Mouse (Mus musculus) adrenal gland, postnatal 10 days (tissue): ENCODE data around the gene Celsr1. TPM values are rescaled to one million over a fixed set of nuclear protein-coding genes. Genes with fewer than 3 reads are reported as not detected.

Experiments
- DNase-seq: peaks from one replicate; pipeline ENCODE4 v3.0.0; 2021; ENCODE audit warnings: mixed read lengths
- total RNA-seq, 2 experiments: library from RNA; stranded (reverse); gene quantifications; 2 replicates each; pipeline ENCODE4 v1.2.3; 2021

The Celsr1 gene
- total RNA-seq, 2 experiments from 2014 or later = 4.4 to 6.5 TPM

DNA sequence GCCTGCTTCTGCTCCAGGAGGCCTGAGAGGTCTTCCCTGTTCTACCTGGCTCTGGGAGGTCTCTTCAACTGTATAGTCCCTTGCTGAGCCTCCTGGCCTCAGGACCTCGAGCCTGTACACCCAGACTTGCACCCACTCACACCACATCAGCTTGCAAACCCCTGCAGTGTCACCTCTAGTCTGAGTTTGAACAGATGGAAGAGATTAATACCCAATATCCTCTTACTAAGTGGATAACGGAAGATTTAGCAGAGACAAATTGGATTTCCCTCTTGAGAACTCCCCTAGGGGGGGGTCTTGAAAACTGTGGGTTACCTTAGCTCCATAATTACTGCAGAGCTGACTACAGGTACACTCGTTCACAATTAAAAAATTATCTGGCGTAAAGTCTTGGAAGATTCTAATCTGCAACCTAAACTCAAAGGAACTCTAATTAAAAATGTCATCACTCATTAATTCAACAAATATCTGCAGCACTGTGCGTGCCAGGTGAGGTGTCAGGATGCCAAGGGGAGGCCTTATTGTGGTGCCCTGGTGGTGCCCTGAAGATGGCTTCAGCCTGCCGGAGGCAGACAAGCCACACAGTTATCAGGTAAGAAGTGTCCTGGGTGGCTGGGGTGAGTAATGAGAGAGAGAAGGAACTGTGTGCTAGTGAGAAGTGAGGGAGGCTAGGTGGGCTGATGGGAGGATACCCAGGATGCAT lies 38.5 kb downstream of the Celsr1 start:
- DNase-seq = no peak

DNA sequence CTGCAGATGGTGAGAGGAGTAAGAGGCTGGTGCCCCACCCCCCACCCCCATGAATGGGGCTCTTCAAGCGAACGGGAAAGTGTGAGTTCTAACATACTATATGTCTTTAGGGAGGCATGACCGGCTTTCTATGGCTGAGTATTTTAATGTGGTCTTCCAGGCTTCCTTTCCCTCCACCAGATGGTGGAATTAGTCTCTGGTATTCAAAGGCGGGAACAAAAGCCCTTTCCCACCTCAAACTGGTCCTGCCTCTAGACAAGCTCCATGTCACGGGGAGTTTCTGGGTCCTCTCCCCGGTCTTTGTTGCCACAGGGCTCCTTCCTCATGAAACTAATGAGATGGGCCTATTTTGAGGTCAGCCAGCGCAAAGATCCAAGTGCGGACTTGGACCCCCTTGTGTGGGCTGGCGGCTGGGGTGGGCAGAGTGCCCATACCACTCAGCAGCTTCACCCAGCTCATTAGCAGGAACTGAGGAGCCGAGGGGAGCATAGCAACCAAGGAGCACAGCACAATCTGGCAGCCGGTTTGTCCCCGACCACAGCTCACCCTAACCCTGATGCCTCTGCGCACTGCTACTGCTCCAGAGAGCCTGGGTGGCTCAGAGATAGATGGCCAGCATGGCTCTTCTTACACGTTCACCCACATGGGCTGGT lies 39.5 kb downstream of the Celsr1 start:
- no peak for DNase-seq

DNA sequence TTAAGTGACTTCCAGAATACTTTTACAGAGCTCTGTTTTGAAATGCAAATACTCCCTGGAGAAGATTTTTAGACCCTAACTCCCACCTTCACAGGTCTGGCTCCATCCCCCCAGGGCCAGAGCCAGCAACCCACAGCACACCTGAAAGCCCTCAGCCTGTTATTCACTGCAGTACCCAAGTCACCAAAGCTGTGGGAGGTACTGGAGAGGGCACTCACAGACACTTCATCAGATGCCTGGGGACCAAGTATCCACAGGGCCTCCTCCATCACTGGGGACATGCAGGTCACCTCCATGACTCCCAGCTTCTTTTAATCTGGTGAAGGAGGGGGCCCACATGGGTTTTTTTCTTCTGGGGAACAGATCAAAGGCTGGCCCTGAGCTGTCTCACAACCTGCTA lies 40.2 kb downstream of the Celsr1 start:
- DNase-seq = no peak

DNA sequence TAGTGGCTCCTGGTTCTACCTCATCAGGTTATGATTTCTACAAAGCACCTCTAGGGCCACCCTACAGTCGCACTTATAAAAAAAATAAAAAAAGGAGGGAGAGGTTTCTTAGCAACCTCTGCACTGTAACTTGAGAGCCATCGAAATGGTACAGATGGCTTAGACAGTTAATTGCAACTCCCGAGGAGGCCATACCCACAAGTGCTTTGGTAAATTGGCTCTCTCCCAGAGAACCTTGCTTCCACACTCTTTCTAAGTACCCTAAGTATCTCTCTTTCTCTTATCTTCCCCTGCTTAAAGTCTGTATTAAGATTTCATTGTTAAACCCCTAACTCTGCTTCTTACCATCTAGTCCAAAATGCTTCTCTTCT lies 41.5 kb downstream of the Celsr1 start:
- no peak for DNase-seq

DNA sequence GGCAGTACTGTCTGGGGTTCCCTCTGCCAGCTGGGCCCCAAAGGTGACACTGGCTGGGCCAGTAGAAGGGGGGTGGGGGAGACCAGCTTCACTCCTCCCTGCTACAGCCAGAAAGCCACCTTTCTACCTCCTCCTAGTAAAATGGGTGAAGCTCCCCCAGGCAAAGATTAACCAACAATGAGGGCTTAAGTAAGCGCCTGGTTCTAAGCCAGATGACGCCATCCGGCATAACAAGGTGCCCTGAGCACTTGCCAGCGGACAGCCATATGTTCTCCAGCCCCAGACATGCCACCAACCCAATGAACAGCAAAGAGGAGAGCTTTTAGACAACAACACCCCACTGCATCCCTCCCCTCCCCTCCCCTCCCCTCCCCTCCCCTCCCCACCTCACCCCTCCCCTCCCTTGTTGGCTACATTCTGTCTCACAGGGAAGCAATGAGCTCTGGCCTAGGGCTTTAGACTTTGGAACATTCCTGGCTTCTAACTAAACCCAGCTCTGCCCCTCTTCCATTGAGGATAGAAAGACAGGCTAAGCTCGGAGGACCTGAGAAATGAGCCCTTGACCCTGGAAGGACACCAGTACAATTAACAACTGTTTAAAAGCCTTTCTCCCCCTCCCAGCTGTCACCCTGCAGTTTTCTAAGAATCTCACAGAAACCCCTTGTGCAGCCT lies 42.0 kb downstream of the Celsr1 start:
- DNase-seq = peak; percentile 49

DNA sequence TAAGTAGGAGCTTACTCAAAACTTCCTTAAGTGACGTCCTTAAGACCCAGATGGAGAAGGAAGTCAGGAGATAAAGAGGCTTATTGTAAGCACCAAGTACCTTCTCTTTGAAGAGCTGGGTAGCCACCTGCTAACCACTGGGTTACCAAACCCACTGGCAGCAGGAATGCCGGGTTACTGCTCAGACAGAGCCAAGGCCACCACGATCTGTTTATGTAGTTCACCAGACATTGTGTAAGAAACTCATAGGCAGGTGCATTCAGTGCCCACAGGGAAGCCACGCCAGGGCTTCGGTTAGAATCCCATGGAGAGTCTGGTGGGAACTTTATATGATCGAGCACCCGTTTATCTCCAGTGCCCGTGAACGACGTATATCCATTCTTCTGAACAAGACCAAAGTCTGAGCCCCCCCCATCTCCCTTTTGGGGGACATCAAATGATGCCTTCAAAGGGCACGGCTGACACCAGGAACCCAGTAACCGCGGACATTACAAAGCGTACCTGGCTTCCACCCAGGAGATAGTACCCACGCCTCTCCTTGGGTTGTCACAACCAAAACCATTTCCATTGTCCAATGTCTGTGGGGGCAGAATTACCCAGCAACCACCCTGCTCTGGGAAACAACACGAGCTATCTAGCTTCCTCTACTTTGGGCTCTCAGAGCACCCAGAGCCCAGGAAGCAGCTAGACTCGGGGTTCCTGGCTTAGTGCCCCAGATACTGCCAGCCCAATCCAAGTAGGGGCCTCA lies 42.7 kb downstream of the Celsr1 start:
- DNase-seq = no peak

DNA sequence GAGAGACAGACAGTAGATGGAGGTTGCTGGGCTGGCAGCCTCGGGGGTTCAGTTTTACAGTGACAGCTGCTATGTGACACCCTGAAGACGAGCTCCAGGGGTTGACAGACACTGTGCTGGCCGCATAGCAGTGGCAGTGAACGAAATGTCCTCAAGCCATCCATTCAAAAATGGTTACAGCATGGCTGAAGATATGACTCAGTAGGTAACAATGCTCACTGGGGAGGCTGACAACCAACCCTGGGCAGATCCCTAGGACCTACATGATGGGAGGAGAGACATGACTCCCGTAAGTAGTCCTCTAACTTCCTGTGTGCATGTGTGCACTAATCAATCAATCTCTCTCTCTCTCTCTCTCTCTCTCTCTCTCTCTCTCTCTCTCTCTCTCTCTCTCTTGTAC lies 45.7 kb downstream of the Celsr1 start:
- DNase-seq = no peak

DNA sequence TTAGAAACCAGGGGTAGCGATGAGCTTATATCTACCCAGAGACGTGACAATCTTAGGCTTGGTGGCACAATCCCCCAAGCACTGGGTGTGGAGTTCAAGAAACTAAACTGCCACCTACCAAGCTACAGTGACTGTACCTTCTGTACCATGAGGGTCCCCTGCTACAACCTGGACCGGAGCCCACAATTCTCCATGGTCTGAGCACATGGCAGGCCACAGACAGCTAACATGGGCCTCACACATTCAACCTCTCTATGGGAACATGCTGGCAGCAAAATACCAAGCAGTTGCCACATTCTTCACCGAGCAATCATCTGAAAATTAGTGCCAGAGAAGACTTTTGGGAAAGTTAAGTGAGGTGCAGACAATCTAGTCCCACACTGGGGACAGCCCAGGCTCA lies 47.4 kb downstream of the Celsr1 start:
- DNase-seq = no peak

DNA sequence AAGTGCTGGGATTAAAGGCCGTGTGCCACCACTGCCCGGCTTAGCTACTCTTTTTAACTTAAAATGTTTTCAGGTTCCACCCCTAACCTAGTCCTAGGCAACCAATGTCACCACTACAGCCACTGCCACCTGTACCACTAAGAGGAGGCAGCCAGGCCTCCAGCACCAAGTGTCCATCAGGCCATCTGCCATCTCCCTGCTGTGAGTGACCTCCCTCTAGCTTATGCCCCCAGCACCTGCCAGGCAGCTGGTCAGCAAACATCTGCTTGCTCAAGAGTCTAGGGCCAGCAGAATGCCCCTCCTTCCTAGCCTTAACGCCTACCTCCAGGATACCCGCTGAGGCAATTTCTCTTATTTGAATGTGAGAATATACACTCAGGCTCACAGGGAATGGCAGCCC lies 48.0 kb downstream of the Celsr1 start:
- no peak for DNase-seq

DNA sequence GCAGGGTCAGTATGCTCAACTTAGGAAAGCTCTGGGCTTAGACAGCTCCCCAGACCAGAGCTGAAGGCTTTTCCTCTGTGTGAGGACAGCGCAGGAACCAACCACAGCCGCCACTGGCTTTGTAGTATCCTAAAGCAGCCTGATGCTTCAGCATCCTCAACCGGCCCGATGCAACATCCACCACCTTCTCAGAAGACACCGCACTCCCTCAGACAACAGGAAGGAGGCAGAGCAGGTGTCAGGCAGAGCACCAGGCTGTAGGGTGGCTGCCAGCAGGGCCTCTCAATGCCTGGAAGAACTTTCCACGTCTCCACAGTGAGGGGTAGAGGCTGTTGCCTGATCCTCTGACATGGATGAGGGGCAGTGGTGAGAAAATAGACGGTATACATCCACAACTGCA lies 50.4 kb downstream of the Celsr1 start:
- DNase-seq = no peak

DNA sequence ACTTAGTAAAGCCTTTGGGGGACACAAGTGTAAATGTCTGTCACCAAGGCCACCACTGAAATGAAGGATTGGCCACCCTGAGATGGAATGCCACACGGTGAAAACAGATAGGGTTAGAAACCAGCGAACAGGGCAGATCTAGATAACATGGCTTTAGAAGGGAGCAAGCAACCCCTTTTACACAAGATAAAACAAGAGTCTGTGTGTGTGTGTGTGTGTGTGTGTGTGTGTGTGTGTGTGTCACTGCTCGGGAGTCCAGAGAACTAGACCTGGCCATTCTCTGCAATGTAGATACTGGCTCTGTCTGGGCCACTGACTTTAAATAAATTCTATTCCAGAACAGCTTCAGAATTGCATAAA lies 51.2 kb downstream of the Celsr1 start:
- DNase-seq = no peak

DNA sequence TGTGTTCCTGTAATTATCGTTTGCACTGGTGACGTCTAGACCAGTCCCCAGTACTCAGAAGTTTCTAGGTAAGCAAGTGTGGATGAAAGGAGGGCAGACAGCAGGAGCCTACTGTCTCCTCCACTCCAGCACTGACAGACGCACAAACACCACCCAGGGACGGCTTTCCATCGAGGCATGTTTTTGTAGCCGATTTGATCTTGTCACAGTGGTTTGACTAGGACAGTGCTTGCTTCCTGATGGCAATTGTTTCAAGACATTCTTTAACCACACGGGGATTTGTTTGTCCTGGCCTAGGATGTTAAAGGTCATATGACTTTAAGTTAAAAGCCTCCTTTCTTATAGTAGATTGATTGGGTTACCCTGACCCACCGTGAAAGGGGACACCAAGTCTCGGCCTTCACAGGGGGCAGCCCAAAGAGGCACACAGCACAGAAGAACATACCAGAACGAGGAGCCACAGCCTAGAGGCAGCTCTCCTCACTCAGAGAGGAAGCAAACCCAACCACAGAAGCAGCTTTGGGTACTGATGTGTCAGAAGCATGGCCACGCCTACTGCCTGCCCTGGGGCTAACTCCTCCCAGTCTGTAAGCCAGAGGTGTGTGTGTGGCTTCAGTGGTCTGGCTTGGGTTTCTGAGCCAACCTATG lies 51.7 kb downstream of the Celsr1 start:
- peak; percentile 27 for DNase-seq

DNA sequence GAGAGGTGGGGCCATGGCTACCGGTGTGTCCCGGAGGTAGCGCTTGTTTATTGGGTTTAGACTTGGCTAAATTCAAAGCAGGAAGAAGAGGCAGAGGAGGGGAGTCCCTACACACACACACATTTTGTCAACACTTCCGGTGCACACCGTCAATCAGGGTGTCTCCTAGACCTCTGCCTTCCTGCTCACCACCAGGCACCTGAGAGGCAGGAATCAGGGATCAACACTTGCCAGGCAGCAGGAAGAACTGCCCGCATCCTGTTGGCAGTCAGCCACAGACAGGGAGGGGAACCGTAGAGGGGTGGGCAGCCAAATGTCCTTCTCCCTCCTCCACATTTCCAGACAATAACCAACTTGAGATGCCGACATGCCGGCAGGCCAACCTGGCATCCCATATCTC lies 56.5 kb downstream of the Celsr1 start:
- DNase-seq = peak; percentile 21

DNA sequence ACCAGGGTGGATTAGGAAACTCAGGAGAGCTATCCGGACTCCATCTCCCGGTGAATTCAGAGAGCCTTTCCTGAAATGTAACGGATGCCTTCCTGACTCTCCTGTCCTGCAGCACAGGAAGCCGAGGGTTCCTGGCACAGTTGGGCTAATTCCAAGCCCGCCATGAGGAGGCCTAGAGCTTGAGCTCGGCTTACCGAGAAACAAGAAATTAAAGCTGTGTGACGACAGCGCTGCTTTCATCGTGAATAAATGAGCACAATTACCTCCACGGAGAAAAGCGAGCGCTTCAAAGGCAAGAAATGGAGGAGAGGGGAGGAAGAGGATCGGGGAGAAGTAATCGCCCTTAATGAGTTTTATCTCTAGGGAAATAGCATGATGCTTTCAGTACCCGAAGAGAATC lies 57.8 kb downstream of the Celsr1 start:
- DNase-seq = peak; percentile 23

DNA sequence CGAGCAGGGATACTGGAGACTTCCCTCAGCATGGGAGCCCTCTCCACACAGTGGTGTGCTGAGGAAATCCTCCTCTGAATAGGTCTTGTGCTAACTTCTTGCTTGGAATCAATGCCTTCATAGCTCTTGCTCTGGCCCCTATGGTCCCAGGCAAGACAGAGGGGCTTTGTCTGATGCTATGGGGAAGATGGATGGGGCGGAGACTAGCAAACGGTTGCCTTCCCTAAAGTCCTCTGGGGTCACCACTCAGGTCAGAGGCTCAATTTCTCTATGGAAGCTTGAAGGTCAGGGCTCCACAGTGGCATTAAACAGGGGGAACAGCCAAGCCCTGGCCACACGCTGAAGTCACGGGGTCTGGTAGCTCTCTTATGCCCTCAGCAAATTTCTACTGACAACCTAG lies 62.0 kb downstream of the Celsr1 start:
- DNase-seq = no peak

DNA sequence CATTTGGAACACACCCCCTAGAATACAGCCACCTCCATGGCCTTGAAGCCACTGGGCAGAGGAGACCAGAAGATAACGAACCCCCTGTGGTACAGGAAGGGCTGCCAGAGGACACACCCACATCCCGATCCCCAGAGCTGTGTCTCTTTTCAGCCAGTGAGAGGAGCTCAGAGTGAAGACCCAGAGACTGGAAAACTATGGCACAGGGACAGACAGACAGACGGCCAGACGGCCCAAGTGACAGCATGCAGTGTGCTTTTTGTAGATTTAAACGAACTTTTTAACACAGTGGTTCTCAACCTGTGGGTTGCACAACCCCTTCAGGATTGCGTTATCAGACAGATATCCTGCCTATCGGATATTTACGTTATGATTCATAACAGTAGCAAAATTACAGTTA lies 63.1 kb downstream of the Celsr1 start:
- peak; percentile 20 for DNase-seq

DNA sequence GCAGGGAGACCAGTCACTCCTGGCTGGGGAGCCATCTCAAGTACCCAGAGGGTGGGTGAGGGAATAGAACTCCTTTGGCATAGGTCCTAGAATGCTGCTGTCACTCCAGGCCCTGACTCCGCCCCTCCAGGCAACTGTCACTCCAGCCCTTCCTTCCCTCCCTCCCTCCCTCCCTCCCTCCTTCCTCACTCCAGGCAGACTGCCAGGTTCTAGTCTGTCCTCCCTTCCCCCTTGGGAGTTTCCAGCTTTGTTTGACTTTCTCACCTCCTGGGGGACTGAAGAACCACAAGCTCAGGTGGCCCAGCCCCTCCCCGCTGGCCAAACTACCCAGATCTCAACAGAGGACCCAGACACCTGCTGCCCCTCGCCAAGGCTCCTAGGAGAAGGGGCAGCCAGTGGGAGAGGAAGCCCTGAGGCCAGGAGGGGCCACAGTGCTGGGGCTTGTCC lies 63.8 kb downstream of the Celsr1 start:
- peak; percentile 78 for DNase-seq

DNA sequence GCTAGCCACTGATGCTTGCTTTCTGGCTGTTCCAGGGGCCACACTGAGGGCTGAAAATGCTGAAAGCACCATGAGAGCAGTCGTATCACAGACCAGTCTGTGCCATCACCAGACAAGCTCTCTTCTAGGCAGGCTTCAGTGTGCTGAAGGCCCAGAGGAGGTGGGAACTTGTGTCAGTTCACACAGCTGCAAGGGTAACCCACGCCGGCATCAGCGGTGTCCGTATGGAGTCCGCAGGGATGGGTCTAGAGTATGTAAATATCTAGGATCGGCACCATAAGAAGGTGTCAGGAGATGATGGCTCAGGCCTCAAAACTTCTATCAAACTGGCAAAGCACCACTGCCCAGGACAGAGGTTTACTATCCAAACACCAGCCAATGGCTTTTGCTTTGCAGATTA lies 64.3 kb downstream of the Celsr1 start:
- DNase-seq = no peak

DNA sequence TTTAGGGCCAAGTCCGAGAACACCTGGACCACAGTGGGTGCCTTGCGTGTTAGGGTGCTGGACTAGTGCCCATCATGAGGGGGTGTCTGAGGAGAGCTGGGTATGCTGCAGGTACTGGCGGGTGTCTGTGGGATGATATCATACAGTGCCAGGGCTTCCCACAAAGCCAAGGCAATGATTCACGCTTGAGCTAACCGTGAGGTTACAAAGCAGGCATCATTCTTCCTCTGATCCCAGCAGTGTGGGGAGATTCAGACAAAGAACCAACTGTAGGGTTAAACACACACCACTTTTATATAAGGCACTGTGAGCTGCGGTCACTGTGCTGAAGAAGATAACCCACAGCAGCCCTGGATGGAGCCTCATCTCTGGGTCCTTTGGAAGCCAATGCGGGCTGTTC lies 67.5 kb downstream of the Celsr1 start:
- DNase-seq = no peak

DNA sequence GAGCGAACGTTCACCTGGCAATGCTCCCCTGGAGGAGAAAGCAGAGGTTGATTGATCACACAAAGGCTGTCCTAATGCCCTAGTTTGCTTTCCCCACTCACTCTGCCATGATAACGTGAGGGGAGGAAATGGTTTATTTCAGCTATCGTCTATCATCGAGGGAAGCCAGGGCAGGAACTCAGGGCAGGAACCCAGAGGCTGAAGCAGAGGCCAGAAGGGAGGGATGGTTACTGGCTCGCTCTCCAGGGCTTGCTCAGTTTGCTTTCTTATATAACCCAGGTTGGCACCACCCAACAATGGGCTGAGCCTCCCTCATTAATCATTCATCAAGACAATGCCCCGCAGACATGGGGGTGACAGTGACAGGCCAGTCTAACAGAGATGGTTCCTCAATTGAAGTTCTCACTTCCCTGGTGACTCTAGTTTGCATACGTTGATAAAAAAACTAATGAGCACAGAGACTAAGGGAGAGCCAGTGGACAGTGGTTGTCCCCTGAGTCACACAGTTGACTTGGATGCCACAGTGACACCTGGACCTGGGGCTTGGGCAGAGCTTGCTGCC lies 70.2 kb downstream of the Celsr1 start:
- no peak for DNase-seq

DNA sequence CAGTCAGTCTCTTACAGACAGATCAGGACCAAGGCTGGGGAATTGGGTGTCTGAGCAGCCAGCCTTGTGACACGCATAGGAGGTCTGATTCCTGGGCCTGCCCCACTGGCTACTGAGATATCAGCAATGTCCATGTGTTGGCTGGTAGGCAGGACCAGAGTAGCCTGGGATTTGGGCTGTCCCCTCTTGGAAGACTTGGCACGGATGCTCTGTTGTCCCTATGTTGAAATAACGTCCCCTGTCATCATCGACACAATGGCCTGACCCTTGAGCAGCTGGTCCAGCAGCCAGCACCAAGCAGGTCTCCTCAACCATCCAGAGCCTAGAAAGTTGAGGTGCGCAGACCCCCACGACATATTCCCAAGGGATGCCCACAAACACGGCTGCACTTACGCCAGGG lies 70.9 kb downstream of the Celsr1 start:
- no peak for DNase-seq

DNA sequence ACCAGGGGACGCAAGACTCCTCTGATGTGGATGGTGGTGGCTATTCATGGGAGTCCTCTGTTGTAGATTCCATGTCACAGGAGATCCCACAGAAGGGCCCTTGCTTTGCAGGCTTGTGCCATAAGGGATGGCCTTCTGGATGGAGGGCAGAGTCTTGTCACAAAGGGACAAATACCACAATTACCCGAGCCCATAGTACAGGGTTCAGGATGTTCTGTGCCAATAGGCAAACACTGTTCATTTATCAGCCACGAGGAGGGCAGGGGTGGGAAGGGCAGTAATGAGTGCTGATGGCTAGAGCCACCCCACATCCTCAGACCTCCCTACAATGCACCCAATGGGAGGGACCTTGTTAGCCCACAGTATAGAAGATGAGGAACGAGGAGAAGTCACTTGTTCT lies 71.9 kb downstream of the Celsr1 start:
- no peak for DNase-seq
